Mouse (Mus musculus): ENCODE data around the gene Alg10b. TPM values are rescaled to one million over a fixed set of nuclear protein-coding genes. Genes with fewer than 3 reads are reported as not detected.
"Not testable (repeated sequence)": the region's sequence is repeated elsewhere in the genome, so short reads cannot be mapped to it uniquely, and the experiment has no call there.

Gene Alg10b
- 10 to 100 TPM; 21.0 to 24.1 TPM for total RNA-seq (2021)

DNA sequence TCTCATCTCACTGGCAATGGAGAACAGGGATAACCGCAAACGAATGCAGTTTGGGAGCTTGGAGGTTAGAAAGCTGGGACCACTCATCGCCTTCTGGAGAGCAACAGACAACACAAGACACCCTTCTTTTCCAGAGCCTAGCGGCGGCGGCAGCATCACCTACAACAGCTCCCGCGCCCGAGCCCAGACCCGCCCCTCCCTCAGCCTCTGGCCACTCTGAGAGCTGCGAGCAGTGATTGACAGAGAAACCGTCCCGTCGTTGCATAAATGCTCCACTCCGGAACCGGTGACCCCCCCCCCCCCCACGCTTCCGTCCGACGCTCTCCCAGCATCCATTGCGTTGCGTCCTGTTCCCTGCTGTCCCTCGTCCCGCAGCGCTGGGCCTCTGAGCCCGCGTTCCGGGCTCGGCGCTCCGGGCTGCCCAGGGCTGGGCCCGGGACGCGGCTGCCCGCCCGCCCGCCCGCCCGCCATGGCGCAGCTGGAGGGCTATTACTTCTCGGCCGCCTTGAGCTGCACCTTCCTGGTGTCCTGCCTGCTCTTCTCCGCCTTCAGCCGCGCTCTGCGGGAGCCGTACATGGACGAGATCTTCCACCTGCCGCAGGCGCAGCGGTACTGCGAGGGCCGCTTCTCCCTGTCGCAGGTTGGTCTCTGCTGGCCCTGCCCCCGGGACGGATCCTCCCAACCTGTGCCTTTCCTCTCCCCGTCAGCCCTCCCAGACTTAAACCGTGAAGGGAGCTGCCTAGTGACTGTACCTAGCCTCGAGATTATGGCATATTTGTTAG, at the start of gene Alg10b:
TSS of gene Alg10b (plus strand) at position 343 of the 782 bp plus-strand sequence.
- peak; percentile 70 for DNase-seq (ENCODE audit: low spot score)
- intact Hi-C loops (cut with DNase I), result no loop called here

DNA sequence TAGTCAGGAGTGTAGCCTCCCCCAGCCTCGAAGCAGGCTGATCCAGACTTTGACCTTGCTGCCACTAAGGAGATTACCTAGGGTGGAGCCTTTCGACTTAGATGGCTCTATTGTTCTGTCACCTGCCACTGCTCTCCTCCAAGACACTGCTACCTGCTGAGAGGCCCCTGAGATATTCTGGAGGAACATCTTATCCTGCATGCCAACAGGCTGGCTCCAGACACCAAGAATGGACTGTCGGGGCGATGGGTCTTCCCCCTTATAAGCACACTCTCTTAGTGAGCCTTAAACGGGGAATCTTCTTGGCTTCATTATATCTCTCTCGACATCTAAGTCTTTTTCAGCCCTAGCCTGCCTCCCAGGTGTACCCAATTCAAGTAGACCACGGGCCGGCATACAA, 41.0 kb upstream of the Alg10b start:
- intact Hi-C loops (cut with DNase I); DNase-seq (ENCODE audit: low spot score): not testable (repeated sequence)

DNA sequence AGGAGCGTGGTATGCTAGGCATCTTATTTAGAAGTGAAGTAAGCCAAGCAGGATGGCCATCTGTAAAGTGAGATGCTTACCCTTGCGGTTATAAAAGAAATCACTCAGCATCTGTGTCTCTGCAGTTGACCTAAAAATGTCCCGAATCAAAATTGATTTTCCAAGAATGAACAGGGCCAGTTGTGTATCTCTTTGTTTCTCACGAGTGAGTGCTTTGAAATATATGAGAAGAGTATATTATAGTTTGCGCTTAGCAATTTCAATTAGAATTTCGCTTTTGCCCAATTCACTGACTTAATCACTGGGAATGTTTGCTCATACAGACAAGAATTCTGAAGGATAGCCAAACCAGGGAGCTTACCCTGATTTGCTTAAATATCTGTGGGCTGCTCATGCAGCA, 40.6 kb upstream of the Alg10b start:
- no peak for DNase-seq (ENCODE audit: low spot score)
- intact Hi-C loops (cut with DNase I), result no loop called here

DNA sequence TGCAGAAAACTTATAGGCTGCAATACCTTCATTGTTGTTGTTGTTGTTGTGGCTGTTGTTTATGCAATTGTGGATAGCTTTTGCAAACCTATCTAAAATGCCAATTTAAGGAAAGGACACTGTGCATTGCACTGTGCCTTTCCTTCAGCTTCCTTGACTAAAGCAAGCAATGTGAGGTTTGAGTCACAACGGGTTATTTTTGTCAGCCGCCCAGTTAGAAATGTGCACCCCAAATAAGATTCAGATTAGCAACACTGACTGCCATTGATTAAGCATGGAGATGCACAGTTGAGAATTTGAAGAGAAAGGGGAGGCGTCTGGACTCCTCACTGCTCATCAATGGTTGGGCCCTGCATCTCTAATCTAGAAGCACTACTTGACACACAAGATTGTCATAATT, 39.4 kb upstream of the Alg10b start:
- DNase-seq (ENCODE audit: low spot score), result no peak
- intact Hi-C loops (cut with DNase I), result no loop called here

DNA sequence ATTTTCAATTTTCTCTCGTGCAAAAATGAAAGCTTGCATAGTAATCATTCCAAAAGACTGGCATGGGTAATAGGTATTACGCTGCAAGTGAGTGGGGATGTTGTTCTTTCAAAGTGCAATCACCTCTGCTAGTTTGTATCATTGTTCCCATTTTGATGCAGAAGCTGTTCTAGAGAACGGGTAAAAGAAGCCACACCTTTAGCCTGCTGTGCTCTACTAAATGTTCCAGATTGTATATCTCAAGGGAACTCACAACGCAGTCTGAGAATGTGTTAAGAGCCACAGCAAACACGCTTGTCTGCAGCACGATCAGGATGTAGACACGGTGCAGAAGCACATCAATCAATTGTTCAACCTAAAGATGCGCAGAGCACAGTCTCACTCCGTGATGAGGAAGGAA, 34.6 kb upstream of the Alg10b start:
- intact Hi-C loops (cut with DNase I), result no loop called here
- DNase-seq (ENCODE audit: low spot score), result no peak

DNA sequence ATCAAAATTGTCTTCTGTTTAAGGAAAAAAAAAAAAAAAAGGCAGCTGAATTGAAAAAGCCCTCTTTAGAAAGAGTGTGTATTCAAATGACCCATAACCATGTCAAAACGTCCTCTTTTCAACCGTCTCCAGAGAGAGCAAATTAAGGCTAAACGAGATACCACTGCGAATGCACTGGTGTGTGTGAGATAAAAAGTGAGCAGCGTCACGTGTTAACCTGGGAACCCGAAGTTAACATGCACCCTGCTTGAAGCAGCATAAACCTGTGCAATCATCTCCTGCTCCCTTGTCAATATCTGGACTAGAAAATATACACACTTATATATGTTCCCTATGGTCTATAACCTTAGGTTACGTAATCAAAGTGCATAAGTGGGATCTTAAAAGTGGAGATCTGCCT, 10.2 kb upstream of the Alg10b start:
- intact Hi-C loops (cut with DNase I), result loop anchor here (5.0 kb wide), 1 partner anchor 592 kb away; no protein-coding TSS in a partner anchor
- DNase-seq (ENCODE audit: low spot score), result no peak

DNA sequence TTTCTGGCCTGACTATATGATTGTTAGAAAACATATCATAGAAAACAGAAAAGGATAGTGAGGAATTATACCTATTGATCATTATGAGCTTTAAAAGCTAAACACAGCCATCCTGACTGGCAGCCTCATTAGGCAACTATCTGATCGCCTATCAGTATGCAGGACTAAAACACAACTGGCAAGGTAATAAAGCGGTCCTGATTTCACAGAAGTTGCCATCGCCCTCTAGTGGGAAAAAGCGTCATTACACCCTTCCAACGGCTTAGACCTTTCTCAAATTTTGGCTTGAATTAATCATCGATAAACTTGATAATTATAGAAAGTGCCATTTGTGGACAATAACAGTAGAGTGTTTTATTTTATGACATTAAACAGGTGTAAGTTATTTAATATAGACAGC, 9.2 kb upstream of the Alg10b start:
- intact Hi-C loops (cut with DNase I), result loop anchor here (5.0 kb wide), 1 partner anchor 593 kb away; no protein-coding TSS in a partner anchor
- no peak for DNase-seq (ENCODE audit: low spot score)

DNA sequence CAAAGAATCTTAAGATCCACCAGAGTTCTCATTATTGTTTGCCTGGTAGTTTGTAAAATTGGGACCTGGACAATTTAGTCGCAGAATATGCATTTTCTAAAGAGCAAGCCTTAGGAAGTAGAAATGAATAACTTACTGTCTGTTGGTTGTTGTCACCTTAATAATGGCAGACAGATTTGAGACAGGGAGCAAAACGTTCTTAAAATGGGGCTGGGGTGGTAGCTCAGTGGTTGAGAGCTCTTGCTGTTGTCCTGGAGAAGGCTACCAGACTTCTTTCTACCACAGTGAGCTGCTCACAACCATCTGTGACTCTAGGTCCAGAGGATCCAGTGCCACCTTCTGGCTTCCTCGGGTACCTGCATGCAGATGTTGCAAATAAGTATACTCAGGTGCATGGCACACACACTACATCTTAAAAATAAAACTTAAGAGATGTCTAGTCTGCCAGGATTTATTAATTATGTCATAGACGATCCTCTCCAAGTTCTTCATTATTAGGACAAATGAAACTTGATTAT, 1.0 kb downstream of the Alg10b start:
- peak; percentile 1 for DNase-seq (ENCODE audit: low spot score)
- intact Hi-C loops (cut with DNase I), result no loop called here

DNA sequence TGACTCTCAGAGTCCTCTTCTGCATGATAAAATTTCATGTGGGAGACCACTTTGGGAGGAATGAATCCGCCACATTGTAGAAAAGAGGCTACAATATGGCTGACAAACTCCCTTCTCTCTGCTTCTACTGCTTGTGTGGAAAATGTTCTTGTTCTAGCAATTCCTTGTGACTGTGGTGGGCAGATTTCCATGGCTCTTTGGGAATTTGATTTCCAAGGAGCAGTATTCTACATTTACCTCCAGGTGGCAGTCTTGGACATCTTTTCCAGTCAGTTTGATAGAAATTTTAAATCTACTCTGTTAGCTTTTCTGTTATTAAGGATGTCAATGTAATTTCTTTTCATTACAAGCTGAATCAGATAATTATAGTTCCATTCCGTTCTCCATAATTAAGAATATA, 13.5 kb downstream of the Alg10b start:
- no peak for DNase-seq (ENCODE audit: low spot score)
- intact Hi-C loops (cut with DNase I), result loop anchor here (5.0 kb wide), 1 partner anchor 690 kb away; no protein-coding TSS in a partner anchor

DNA sequence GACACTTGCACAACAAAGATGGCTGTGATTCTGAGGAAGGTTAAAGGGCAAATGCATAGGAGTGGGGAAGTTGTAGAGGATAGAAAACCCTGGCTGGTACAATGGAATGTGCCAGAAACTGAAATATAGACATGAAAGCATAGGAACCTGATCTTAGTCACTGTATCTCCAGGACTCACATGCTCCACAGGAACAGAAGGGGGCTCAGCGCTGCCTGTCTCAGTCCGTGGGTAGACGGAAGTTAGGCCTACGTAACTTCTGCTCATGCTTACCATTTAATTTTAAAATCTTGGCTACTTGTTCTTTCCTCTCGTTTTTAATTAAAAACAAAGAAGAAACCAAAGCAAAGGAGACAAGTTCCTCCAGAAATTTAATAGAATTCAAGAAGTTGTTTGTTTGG, 20.0 kb downstream of the Alg10b start:
- intact Hi-C loops (cut with DNase I), result no loop called here
- no peak for DNase-seq (ENCODE audit: low spot score)

DNA sequence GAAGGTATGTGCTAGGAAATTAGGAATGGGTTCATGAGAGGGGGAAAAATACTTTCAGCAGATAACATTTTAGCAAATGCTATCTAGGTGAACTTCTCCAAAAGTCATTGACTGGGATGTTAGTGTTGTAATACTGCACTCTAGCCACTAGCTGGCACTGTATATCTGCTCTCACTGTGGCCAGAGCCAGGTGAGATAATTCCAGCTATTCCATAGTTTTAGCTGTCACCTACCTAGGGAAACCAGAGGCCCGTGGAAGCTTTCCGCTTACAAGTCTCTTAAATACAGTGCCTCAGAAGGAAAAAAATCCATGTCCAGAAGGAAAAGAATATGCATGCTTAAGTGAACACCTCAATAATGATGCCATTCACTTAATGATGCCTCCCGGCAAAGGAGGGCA, 25.6 kb downstream of the Alg10b start:
- no peak for DNase-seq (ENCODE audit: low spot score)
- intact Hi-C loops (cut with DNase I), result loop anchor here (2.0 to 5.0 kb wide), 3 partner anchors 428 to 678 kb away; partner anchors contain the start of gene Cpne8

DNA sequence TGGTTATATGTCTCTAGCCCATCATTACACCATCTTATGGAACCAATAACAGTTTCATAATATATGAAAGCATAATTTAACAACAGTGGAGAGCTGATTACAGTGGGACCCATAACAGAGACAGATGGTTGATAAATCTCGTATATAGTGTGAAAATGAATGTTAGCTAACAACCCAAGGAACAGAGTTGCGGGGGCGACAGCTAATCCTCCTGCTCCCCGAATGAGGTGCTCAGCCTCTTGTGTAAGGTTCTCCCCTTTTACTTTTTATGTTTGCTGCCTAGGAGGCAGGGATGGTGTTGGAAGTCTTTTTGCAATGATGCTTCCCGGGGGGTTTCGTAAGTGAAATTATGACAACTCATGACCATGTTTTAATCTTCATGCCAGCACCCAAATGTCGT, 58.8 kb downstream of the Alg10b start:
- no peak for DNase-seq (ENCODE audit: low spot score)
- intact Hi-C loops (cut with DNase I), result no loop called here

Small RNAs within 50 kb of the gene (microRNA-seq; reads per million reads assigned to microRNA genes)
- 1.1 reads per million for gene Mir7648
